Mouse (Mus musculus) liver, postnatal 0 days (tissue): ENCODE results near the gene Prrt2.
A peak's percentile ranks its signal among the peaks of the same experiment; 100 is the strongest.

Experiments used
- CTCF ChIP-seq: sonication (generic); IDR thresholded peaks from 2 replicates; pipeline ENCODE4 v1.5.1; 2016; ENCODE audit warnings: antibody characterized with exemption, low read depth
- EP300 ChIP-seq: IDR thresholded peaks from 2 replicates; pipeline ENCODE4 v1.6.1; 2016; ENCODE audit warnings: antibody characterized with exemption, low read depth, mild to moderate bottlenecking

DNA sequence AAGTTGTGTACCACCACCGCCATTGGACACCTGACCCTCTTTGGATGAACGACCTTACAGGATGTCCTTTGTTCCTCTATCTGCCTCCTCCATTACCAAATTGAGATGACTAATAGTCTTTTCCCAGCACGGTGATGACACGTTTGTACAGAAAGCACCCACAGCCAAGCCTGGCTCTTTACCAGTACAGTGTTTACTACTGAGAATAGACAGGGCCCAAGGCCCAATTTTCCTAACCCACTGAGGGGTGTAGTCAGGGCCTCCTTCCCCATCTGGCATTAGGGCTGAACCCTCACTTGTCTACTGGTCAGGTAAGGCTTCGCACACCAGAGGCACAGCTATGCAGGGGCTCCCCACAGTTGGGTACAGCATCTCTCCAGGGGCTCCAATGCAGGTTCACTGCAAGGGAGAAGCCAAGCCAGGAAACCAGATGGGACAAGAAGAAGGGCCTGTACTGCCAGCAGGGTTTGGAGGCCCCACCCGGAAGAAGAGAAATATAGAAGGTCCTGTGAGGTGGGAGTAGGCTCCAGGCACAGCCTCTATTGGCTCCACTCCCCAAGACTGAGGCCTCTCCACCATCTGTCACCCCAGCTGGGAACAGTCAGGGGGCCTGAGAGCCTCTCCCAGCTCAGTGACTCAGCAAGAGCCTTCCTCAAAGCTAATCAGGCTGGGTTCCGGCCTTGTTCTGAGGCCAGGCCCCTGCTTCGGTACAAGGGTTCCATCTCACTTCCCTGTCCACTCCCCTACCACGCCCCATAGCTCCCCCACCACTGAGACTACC, 12.6 kb downstream of the Prrt2 start:
- TF ChIP-seq CTCF, result no peak
- peak; percentile 7 for TF ChIP-seq EP300
